Mouse (Mus musculus): ENCODE data around the gene H6pd. TPM values are rescaled to one million over a fixed set of nuclear protein-coding genes. Genes with fewer than 3 reads are reported as not detected.
A peak's percentile ranks its signal among the peaks of the same experiment; 100 is the strongest.

Gene H6pd
- polyA plus RNA-seq, 1 experiment from 2014 or later = 2.8 TPM

DNA sequence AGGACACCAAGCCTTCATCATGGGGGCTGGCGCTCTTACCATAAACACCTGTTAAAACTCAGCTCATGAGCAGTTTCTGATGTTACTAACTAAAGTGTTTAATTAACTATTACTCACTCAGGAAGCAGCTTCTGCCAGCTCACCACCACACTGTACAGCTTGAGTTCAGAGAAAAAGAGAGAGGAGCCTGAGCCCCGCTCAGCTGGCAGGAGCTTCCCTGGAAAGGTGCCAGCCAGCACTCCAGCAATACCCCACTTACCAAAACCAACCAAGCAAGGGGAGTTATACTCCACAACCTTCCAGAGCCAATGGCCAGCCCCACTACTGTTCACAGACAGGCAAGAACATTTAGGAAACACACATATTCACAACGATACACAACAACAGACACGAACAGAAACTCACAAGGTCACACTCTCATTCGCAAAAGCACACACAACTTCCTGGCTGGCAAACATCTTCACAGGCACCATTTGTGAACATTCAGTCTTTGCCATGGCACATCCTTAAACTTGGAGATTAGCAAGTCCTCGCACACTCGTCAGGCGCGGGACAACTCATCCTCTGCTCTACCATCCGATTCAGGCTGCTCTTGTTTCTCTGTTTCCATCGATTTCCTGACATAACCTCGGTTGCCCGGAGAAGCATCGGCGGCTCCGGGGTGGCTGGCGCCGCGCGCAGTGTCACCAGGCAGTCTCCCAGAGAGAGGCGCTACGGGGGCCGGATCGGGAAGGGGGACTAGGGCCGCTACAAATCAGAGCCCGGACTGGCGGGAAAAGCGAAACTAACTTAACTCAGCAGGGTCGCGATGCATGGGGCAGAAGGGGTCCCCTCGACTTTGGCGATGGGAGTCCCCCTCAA is 55.0 kb downstream of the H6pd start:
- Histone ChIP-seq H3K9ac (ENCODE audit: low read depth, low read length) (peak overlapping the region; percentile 57), H3K4me2 (replicated peaks; ENCODE audit: low read depth, low read length) (peak overlapping the region; percentile 89), H3K27ac (ENCODE audit: low read depth, low read length) (no peak overlapping the region), H3K4me1 (replicated peaks; ENCODE audit: control insufficient read depth, insufficient read depth, low read length) (peaks cover 4% of the 10 kb centered on the region; the same call in 1 of the 2 replicates), H3K4me3 (ENCODE audit: low read depth, low read length) (peak overlapping the region; percentile 49), H3K27me3 (ENCODE audit: control insufficient read depth, insufficient read depth, low read length) (peaks cover 25% of the 10 kb centered on the region), H3K36me3 (ENCODE audit: control insufficient read depth, insufficient read depth, low read length) (no peaks in the 10 kb centered on the region), H3K9me3 (ENCODE audit: control insufficient read depth, low read length) (no peaks in the 10 kb centered on the region)
- DNase-seq (ENCODE audit: low spot score) = peak; percentile 61
- WGBS = 7% methylated on average over 32 of the region's 32 CpGs
- ATAC-seq (ENCODE audit: low FRiP score) = peak; percentile 26; the same call in 1 of the 2 replicates

GRCm38 (mm10) chr4:149952201-149952600 is 56.6 kb downstream of the H6pd start:
- no peak overlapping the region for H3K27ac ChIP-seq (ENCODE audit: low read depth, low read length)
- H3K9ac ChIP-seq (ENCODE audit: low read depth, low read length) = no peak overlapping the region
- ATAC-seq (ENCODE audit: low FRiP score) (no peak), DNase-seq (ENCODE audit: low spot score) (no peak)
- WGBS = 86% methylated on average over 9 of the region's 9 CpGs
- H3K36me3 ChIP-seq (ENCODE audit: control insufficient read depth, insufficient read depth, low read length) = no peaks in the 10 kb centered on the region
- peaks cover 22% of the 10 kb centered on the region for H3K27me3 ChIP-seq (ENCODE audit: control insufficient read depth, insufficient read depth, low read length)
- no peak overlapping the region for H3K4me2 ChIP-seq (replicated peaks; ENCODE audit: low read depth, low read length)
- H3K4me1 ChIP-seq (replicated peaks; ENCODE audit: control insufficient read depth, insufficient read depth, low read length) = peaks cover 4% of the 10 kb centered on the region; the same call in 1 of the 2 replicates
- H3K9me3 ChIP-seq (ENCODE audit: control insufficient read depth, low read length) = no peaks in the 10 kb centered on the region
- no peak overlapping the region for H3K4me3 ChIP-seq (ENCODE audit: low read depth, low read length)

DNA sequence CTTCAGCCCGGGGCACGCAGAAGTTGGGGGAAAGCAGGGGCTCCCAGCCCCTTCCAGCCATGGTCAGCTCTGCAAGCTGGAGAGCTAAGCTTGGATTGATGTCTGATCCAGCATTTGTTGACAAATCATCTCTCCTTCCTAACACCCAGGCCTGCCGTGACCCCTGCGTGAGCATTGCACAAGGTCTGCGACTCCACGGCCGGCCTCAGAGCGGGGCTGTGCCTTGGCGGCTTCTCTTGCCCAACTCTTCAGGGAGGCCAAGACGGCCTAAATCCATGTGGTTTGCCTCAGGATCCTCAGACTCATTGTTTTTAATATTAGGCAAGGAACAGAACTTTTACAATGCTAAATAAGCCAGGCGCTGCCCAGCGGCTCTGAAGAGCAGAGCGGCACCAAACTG is 57.6 kb downstream of the H6pd start:
- Histone ChIP-seq H3K27ac (ENCODE audit: low read depth, low read length) (no peak overlapping the region), H3K4me1 (replicated peaks; ENCODE audit: control insufficient read depth, insufficient read depth, low read length) (peaks cover 4% of the 10 kb centered on the region; the same call in 1 of the 2 replicates), H3K9ac (ENCODE audit: low read depth, low read length) (no peak overlapping the region), H3K4me2 (replicated peaks; ENCODE audit: low read depth, low read length) (no peak overlapping the region), H3K4me3 (ENCODE audit: low read depth, low read length) (no peak overlapping the region), H3K36me3 (ENCODE audit: control insufficient read depth, insufficient read depth, low read length) (no peaks in the 10 kb centered on the region), H3K27me3 (ENCODE audit: control insufficient read depth, insufficient read depth, low read length) (peaks cover 13% of the 10 kb centered on the region), H3K9me3 (ENCODE audit: control insufficient read depth, low read length) (no peaks in the 10 kb centered on the region)
- no peak for ATAC-seq (ENCODE audit: low FRiP score)
- WGBS = 88% methylated on average over 13 of the region's 13 CpGs
- no peak for DNase-seq (ENCODE audit: low spot score)

GRCm38 (mm10) chr4:149949691-149950090 is 59.1 kb downstream of the H6pd start:
- Histone ChIP-seq H3K4me2 (replicated peaks; ENCODE audit: low read depth, low read length) (no peak overlapping the region), H3K4me1 (replicated peaks; ENCODE audit: control insufficient read depth, insufficient read depth, low read length) (peaks cover 17% of the 10 kb centered on the region), H3K27ac (ENCODE audit: low read depth, low read length) (no peak overlapping the region), H3K9ac (ENCODE audit: low read depth, low read length) (no peak overlapping the region), H3K27me3 (ENCODE audit: control insufficient read depth, insufficient read depth, low read length) (peaks cover 6% of the 10 kb centered on the region; the same call in 1 of the 2 replicates), H3K36me3 (ENCODE audit: control insufficient read depth, insufficient read depth, low read length) (no peaks in the 10 kb centered on the region), H3K4me3 (ENCODE audit: low read depth, low read length) (no peak overlapping the region), H3K9me3 (ENCODE audit: control insufficient read depth, low read length) (no peaks in the 10 kb centered on the region)
- WGBS = 78% methylated on average over 13 of the region's 13 CpGs
- ATAC-seq (ENCODE audit: low FRiP score) = no peak
- DNase-seq (ENCODE audit: low spot score) = no peak

DNA sequence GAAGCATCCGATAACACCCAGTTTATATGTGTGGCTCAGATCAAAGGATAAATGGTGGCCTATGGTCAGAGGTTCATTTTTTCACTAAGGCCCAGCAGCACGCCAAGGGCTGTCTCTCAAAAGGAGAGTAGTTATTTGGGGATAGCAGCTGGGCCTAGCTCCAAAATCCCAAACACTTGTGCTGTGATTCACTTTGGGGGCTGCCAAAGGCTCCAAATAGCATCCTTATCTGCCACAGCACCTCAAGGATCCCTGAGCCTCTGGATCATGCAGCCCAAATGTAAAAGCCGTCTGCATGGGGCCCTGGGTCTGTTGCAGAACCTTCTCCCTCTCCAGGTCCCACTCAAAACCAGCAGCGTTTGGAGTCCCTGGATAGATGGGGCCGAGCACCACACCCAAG is 60.7 kb downstream of the H6pd start:
- Histone ChIP-seq H3K27ac (ENCODE audit: low read depth, low read length) (no peak overlapping the region), H3K36me3 (ENCODE audit: control insufficient read depth, insufficient read depth, low read length) (no peaks in the 10 kb centered on the region), H3K27me3 (ENCODE audit: control insufficient read depth, insufficient read depth, low read length) (peaks cover 3% of the 10 kb centered on the region; the same call in 1 of the 2 replicates), H3K4me3 (ENCODE audit: low read depth, low read length) (no peak overlapping the region), H3K4me2 (replicated peaks; ENCODE audit: low read depth, low read length) (no peak overlapping the region), H3K9me3 (ENCODE audit: control insufficient read depth, low read length) (no peaks in the 10 kb centered on the region), H3K9ac (ENCODE audit: low read depth, low read length) (no peak overlapping the region), H3K4me1 (replicated peaks; ENCODE audit: control insufficient read depth, insufficient read depth, low read length) (peaks cover 20% of the 10 kb centered on the region)
- ATAC-seq (ENCODE audit: low FRiP score) (no peak), DNase-seq (ENCODE audit: low spot score) (no peak)
- 89% methylated on average over 5 of the region's 5 CpGs for WGBS

GRCm38 (mm10) chr4:149947396-149947795 is 61.4 kb downstream of the H6pd start:
- peaks cover 21% of the 10 kb centered on the region for H3K4me1 ChIP-seq (replicated peaks; ENCODE audit: control insufficient read depth, insufficient read depth, low read length)
- no peak for ATAC-seq (ENCODE audit: low FRiP score)
- H3K27ac ChIP-seq (ENCODE audit: low read depth, low read length) = no peak overlapping the region
- DNase-seq (ENCODE audit: low spot score) = no peak
- no peak overlapping the region for H3K4me2 ChIP-seq (replicated peaks; ENCODE audit: low read depth, low read length)
- WGBS = 84% methylated on average over 5 of the region's 5 CpGs
- H3K9me3 ChIP-seq (ENCODE audit: control insufficient read depth, low read length) = no peaks in the 10 kb centered on the region
- H3K27me3 ChIP-seq (ENCODE audit: control insufficient read depth, insufficient read depth, low read length) = no peaks in the 10 kb centered on the region
- no peaks in the 10 kb centered on the region for H3K36me3 ChIP-seq (ENCODE audit: control insufficient read depth, insufficient read depth, low read length)
- H3K9ac ChIP-seq (ENCODE audit: low read depth, low read length) = no peak overlapping the region
- H3K4me3 ChIP-seq (ENCODE audit: low read depth, low read length) = no peak overlapping the region

DNA sequence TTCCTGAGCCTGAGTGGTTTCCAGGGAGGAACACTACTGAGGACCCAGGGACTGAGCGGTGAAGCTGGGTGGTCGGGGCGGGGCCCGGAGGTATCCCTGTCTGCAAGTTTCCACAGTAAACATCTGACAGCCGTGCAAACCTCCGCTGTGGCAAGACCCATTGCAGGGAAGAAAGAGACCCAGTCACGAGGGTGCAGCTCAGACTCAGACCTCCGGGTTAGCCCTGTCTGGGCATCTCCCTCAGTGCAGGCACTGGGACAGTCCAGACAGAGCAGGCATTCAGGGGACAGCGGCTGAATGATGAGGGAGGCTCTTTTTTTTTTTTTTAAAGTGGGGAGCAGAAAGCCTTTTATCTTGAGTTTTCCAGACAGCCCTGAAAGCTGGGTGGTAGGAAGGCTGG is 63.6 kb downstream of the H6pd start:
- peak; percentile 81 for ATAC-seq (ENCODE audit: low FRiP score)
- H3K4me2 ChIP-seq (replicated peaks; ENCODE audit: low read depth, low read length) = no peak overlapping the region
- no peaks in the 10 kb centered on the region for H3K27me3 ChIP-seq (ENCODE audit: control insufficient read depth, insufficient read depth, low read length)
- H3K27ac ChIP-seq (ENCODE audit: low read depth, low read length) = no peak overlapping the region
- WGBS = 41% methylated on average over 9 of the region's 9 CpGs
- no peak overlapping the region for H3K9ac ChIP-seq (ENCODE audit: low read depth, low read length)
- peak; percentile 48 for DNase-seq (ENCODE audit: low spot score)
- no peaks in the 10 kb centered on the region for H3K36me3 ChIP-seq (ENCODE audit: control insufficient read depth, insufficient read depth, low read length)
- no peaks in the 10 kb centered on the region for H3K9me3 ChIP-seq (ENCODE audit: control insufficient read depth, low read length)
- no peak overlapping the region for H3K4me3 ChIP-seq (ENCODE audit: low read depth, low read length)
- peaks cover 21% of the 10 kb centered on the region for H3K4me1 ChIP-seq (replicated peaks; ENCODE audit: control insufficient read depth, insufficient read depth, low read length)

- H3K4me1 ChIP-seq (replicated peaks; ENCODE audit: control insufficient read depth, insufficient read depth, low read length) = peaks cover 21% of the 10 kb centered on the region
- no peaks in the 10 kb centered on the region for H3K9me3 ChIP-seq (ENCODE audit: control insufficient read depth, low read length)
- no peaks in the 10 kb centered on the region for H3K27me3 ChIP-seq (ENCODE audit: control insufficient read depth, insufficient read depth, low read length)
- H3K27ac ChIP-seq (ENCODE audit: low read depth, low read length) = no peak overlapping the region
- DNase-seq (ENCODE audit: low spot score) (peak; percentile 50), ATAC-seq (ENCODE audit: low FRiP score) (no peak)
- H3K4me3 ChIP-seq (ENCODE audit: low read depth, low read length) = no peak overlapping the region
- WGBS = 37% methylated on average over 12 of the region's 12 CpGs
- H3K4me2 ChIP-seq (replicated peaks; ENCODE audit: low read depth, low read length) = no peak overlapping the region
- H3K9ac ChIP-seq (ENCODE audit: low read depth, low read length) = no peak overlapping the region
- no peaks in the 10 kb centered on the region for H3K36me3 ChIP-seq (ENCODE audit: control insufficient read depth, insufficient read depth, low read length)
Observed at GRCm38 (mm10) chr4:149944214-149944613, 64.6 kb downstream of the H6pd start.
